In genomic region chr13:114712601-114713000, GRCm38 (mm10) we compare ENCODE assay signal across 17 mouse cellular contexts.
"Had no signal": no experiment of that assay in that cellular context is flagged by ENCODE, and none has a peak within 500 bp of the region (broad histone marks: within the 10 kb centered on the region; RNA-seq: fewer than 3 reads in every experiment).

No protein-coding gene starts in this region.

- H3K36me3 ChIP-seq: lung, embryonic 15.5 days; midbrain, embryonic 13.5 days; midbrain, embryonic 15.5 days; neural tube, embryonic 12.5 days; stomach, embryonic 15.5 days had no signal

- H3K27ac ChIP-seq: lung, embryonic 15.5 days; macrophage; midbrain, embryonic 13.5 days; midbrain, embryonic 15.5 days; neural tube, embryonic 12.5 days; stomach, embryonic 15.5 days; stomach, postnatal 0 days had no signal

- H3K4me2 ChIP-seq: lung, embryonic 15.5 days; midbrain, embryonic 11.5 days; midbrain, embryonic 13.5 days; midbrain, embryonic 15.5 days; neural tube, embryonic 12.5 days; stomach, embryonic 15.5 days had no signal

- DNase-seq: lung, adult 2 months; lung, postnatal 14 days; lung, postnatal 36 days; right cerebral cortex, postnatal 14 days; thymus, adult 2 months; thymus, postnatal 25 days; thymus, postnatal 4 days had no signal

- H3K4me1 ChIP-seq: lung, embryonic 15.5 days; megakaryocyte, embryonic 14.5 days; midbrain, embryonic 13.5 days; midbrain, embryonic 15.5 days; neural tube, embryonic 12.5 days; stomach, embryonic 15.5 days had no signal

- H3K4me3 ChIP-seq: lung, embryonic 15.5 days; megakaryocyte, embryonic 14.5 days; midbrain, embryonic 13.5 days; midbrain, embryonic 15.5 days; neural tube, embryonic 12.5 days; stomach, embryonic 15.5 days had no signal

- H3K9me3 ChIP-seq: lung, embryonic 15.5 days; midbrain, embryonic 13.5 days; midbrain, embryonic 15.5 days; neural tube, embryonic 12.5 days; stomach, embryonic 15.5 days had no signal

- ATAC-seq: lung, postnatal 0 days; midbrain, embryonic 13.5 days; midbrain, embryonic 15.5 days had no signal

- H3K9ac ChIP-seq: lung, embryonic 15.5 days; midbrain, embryonic 13.5 days; midbrain, embryonic 15.5 days; neural tube, embryonic 12.5 days; stomach, embryonic 15.5 days had no signal

- H3K27me3 ChIP-seq: lung, embryonic 15.5 days; megakaryocyte, embryonic 14.5 days; midbrain, embryonic 13.5 days; midbrain, embryonic 15.5 days; neural tube, embryonic 12.5 days; stomach, embryonic 15.5 days had no signal
